Mouse (Mus musculus) testis, adult 2 months (tissue): ENCODE results near the gene Glud1.

ENCODE experiments used
- CTCF ChIP-seq: fragments of 200-500 bp; IDR thresholded peaks from 2 replicates; pipeline ENCODE4 v1.5.1; 2012; ENCODE audit warnings: low read depth, mild to moderate bottlenecking, inconsistent platforms, low read length, moderate library complexity; ENCODE audit not compliant: control insufficient read depth, insufficient read depth, insufficient replicate concordance
- POLR2A ChIP-seq: fragments of 200-500 bp; IDR thresholded peaks from 2 replicates; pipeline ENCODE4 v1.6.1; 2012; ENCODE audit warnings: low read depth, mild to moderate bottlenecking, inconsistent platforms, low read length, moderate library complexity; ENCODE audit not compliant: control insufficient read depth

DNA sequence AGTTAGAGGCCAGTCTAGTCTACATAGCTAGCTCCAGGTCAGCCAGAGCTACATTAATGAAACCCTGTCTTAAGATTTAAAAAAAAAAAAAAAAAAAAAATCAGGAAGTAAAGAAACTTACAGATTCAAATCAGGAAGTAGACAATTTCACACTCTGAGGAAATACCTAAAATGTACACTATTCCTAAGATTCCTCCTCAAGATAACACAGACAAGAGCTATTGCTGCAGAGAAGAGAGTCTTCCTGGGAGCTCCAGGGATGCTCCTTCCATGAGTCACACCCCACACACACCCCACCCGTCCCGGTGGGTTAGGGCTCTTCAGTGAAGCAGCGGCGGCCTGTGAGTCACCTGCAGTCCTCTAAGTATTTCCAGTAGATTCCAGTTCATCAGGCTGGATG, 13.5 kb upstream of the Glud1 start:
- TF ChIP-seq CTCF (no peak), POLR2A (no peak)
